Mouse (Mus musculus) spleen, adult 2 months (tissue): ENCODE data around the gene Cacna1c.

Experiments
- CTCF ChIP-seq: fragments of 200-500 bp; IDR thresholded peaks from 2 replicates; pipeline ENCODE4 v1.5.1; 2011; ENCODE audit warnings: mild to moderate bottlenecking, inconsistent platforms; ENCODE audit not compliant: insufficient read depth, insufficient read length, insufficient replicate concordance; ENCODE audit errors: extremely low read depth
- POLR2A ChIP-seq: fragments of 200-500 bp; IDR thresholded peaks from 2 replicates; pipeline ENCODE4 v1.6.1; 2011; ENCODE audit warnings: low read depth, low read length, inconsistent platforms

GRCm38 (mm10) chr6:119104246-119104645 is 92.0 kb downstream of the Cacna1c start:
- TF ChIP-seq POLR2A: no peak
- TF ChIP-seq CTCF: peak; percentile 25; the same call in 1 of the 2 replicates
